ENCODE assay signal across 8 mouse cellular contexts in genomic region chr7:37769526-37770399, GRCm38 (mm10). TPM values are rescaled to one million over a fixed set of nuclear protein-coding genes. Genes with fewer than 3 reads are reported as not detected.
DNase-seq lines count a peak whose midpoint lies in the region; ATAC-seq and TF ChIP-seq lines count a peak whose summit lies in the region.

No protein-coding gene starts in this region.

- peaks cover 41% of the 10 kb centered on the region for H3K4me1 ChIP-seq in lung, embryonic 15.5 days
- no peaks in the 10 kb centered on the region; the same call in 1 of the 2 replicates for H3K4me1 ChIP-seq in brown adipose tissue, adult 24 weeks (ENCODE audit: control insufficient read depth, insufficient read depth, insufficient read length, low read length)
- H3K4me1 ChIP-seq in forebrain, embryonic 10.5 days = peaks cover 92% of the 10 kb centered on the region
- H3K4me1 ChIP-seq in intestine, embryonic 15.5 days (replicated peaks) = peaks cover 20% of the 10 kb centered on the region
- peaks cover 8% of the 10 kb centered on the region; the same call in 1 of the 2 replicates for H3K4me1 ChIP-seq in midbrain, postnatal 0 days (ENCODE audit: insufficient read depth, low read length)

- no peaks in the 10 kb centered on the region for H3K9me3 ChIP-seq in lung, embryonic 15.5 days
- no peaks in the 10 kb centered on the region for H3K9me3 ChIP-seq in forebrain, embryonic 10.5 days
- no peaks in the 10 kb centered on the region for H3K9me3 ChIP-seq in intestine, embryonic 15.5 days
- no peaks in the 10 kb centered on the region for H3K9me3 ChIP-seq in midbrain, postnatal 0 days (ENCODE audit: low read length)

- DNase-seq in lung, postnatal 25 days (ENCODE audit: low spot score) = no peak
- peak; percentile 65 for DNase-seq in forebrain, embryonic 10.5 days (ENCODE audit: extremely low spot score, low spot score)
- peak; percentile 49 for DNase-seq in midbrain, postnatal 0 days (ENCODE audit: low spot score)
- DNase-seq in c-Kit-positive CD71-positive TER-119-positive erythroid progenitor cells, embryonic 14.5 days (ENCODE audit: low spot score) = no peak
- DNase-seq in spleen, postnatal 4 days (ENCODE audit: low spot score in 2 of 2) = no peak

- H3K27me3 ChIP-seq in lung, embryonic 15.5 days = peaks cover 87% of the 10 kb centered on the region
- H3K27me3 ChIP-seq in forebrain, embryonic 10.5 days (ENCODE audit: poor library complexity, severe bottlenecking) = peaks cover 76% of the 10 kb centered on the region
- H3K27me3 ChIP-seq in intestine, embryonic 15.5 days (replicated peaks) = peaks cover 64% of the 10 kb centered on the region
- H3K27me3 ChIP-seq in midbrain, postnatal 0 days (ENCODE audit: insufficient read depth, low read length) = no peaks in the 10 kb centered on the region

- H3K36me3 ChIP-seq in lung, embryonic 15.5 days = no peaks in the 10 kb centered on the region
- no peaks in the 10 kb centered on the region for H3K36me3 ChIP-seq in forebrain, embryonic 10.5 days (replicated peaks)
- H3K36me3 ChIP-seq in intestine, embryonic 15.5 days = no peaks in the 10 kb centered on the region
- H3K36me3 ChIP-seq in midbrain, postnatal 0 days (ENCODE audit: insufficient read depth, low read length) = no peaks in the 10 kb centered on the region

- ATAC-seq in lung, embryonic 15.5 days (ENCODE audit: borderline replicate concordance, extremely low read depth, low FRiP score, low TSS enrichment) = no peak
- no peak; the same call in 1 of the 2 replicates for ATAC-seq in intestine, embryonic 15.5 days
- ATAC-seq in midbrain, postnatal 0 days (ENCODE audit: low FRiP score) = no peak; the same call in 1 of the 2 replicates

- no peak for TF ChIP-seq CTCF in midbrain, postnatal 0 days (IDR thresholded peaks at IDR 0.05)

- WGBS in lung, embryonic 15.5 days = under 1% methylated on average over 53 of the region's 53 CpGs
- 0% methylated on average over 53 of the region's 53 CpGs for WGBS in forebrain, embryonic 10.5 days
- under 1% methylated on average over 52 of the region's 53 CpGs for WGBS in intestine, embryonic 15.5 days
- WGBS in midbrain, postnatal 0 days = under 1% methylated on average over 52 of the region's 53 CpGs

- peak overlapping the region; percentile 58; the same call in 1 of the 2 replicates for H3K27ac ChIP-seq in lung, embryonic 15.5 days
- no peak overlapping the region for H3K27ac ChIP-seq in brown adipose tissue, adult 24 weeks (replicated peaks; ENCODE audit: low read depth, low read length)
- peak overlapping the region; percentile 97 for H3K27ac ChIP-seq in forebrain, embryonic 10.5 days
- H3K27ac ChIP-seq in intestine, embryonic 15.5 days = peak overlapping the region; percentile 71
- H3K27ac ChIP-seq in midbrain, postnatal 0 days (ENCODE audit: low read depth, low read length) = peak overlapping the region; percentile 59

- H3K9ac ChIP-seq in lung, embryonic 15.5 days = peak overlapping the region; percentile 42
- H3K9ac ChIP-seq in intestine, embryonic 15.5 days = peak overlapping the region; percentile 49
- H3K9ac ChIP-seq in midbrain, postnatal 0 days (replicated peaks; ENCODE audit: low read length, poor library complexity, severe bottlenecking) = peak overlapping the region; percentile 59

- H3K4me2 ChIP-seq in lung, embryonic 15.5 days = peak overlapping the region; percentile 99
- H3K4me2 ChIP-seq in intestine, embryonic 15.5 days (replicated peaks) = peak overlapping the region; percentile 97
- peak overlapping the region; percentile 98 for H3K4me2 ChIP-seq in midbrain, postnatal 0 days (ENCODE audit: low read depth, low read length, poor library complexity, severe bottlenecking)

- peak overlapping the region; percentile 60 for H3K4me3 ChIP-seq in lung, embryonic 15.5 days
- H3K4me3 ChIP-seq in brown adipose tissue, adult 24 weeks (ENCODE audit: insufficient read depth, low read depth, low read length) = peak overlapping the region; percentile 7; the same call in 1 of the 2 replicates
- H3K4me3 ChIP-seq in forebrain, embryonic 10.5 days = peak overlapping the region; percentile 77
- H3K4me3 ChIP-seq in intestine, embryonic 15.5 days (replicated peaks) = peak overlapping the region; percentile 53
- peak overlapping the region; percentile 59 for H3K4me3 ChIP-seq in midbrain, postnatal 0 days (ENCODE audit: low read depth, low read length)

RNA-seq across cellular contexts. Expression of gene Zfp536, which starts 3.7 kb away (rescaled TPM):
- polyA plus RNA-seq in lung, embryonic 15.5 days (2015; fragmentation: Nextera tagmentation; extraction: Ambion mirVana) = 9.4 and 10.7 TPM in 2 replicates
- 0.54 TPM in 1 of 2 replicates, not detected in the other for polyA plus RNA-seq in brown adipose tissue, adult 24 weeks (2012; ENCODE audit: insufficient read depth, insufficient read length, missing spikeins)
- polyA plus RNA-seq in forebrain, embryonic 10.5 days (2016; fragmentation: Nextera tagmentation; extraction: Ambion mirVana) = 30.5 and 31.5 TPM in 2 replicates
- polyA plus RNA-seq in intestine, embryonic 15.5 days (2015; fragmentation: Nextera tagmentation; extraction: Ambion mirVana) = 9.4 and 10.0 TPM in 2 replicates
- total RNA-seq in midbrain, postnatal 0 days (2014; rRNA removed) = 43.1 and 48.2 TPM in 2 replicates
- 14.7 and 16.4 TPM in 2 replicates for polyA plus RNA-seq in midbrain, postnatal 0 days (2015; fragmentation: Nextera tagmentation; extraction: Ambion mirVana)

Comparison
In these comparisons a context has a peak if more than half of its experiments do, and no peak if none do; other contexts are left out.
1. H3K4me3 ChIP-seq: peak in every context shown above with its lines; median percentile 77 in forebrain, embryonic 10.5 days; 60 in lung, embryonic 15.5 days; 59 in midbrain, postnatal 0 days; 53 in intestine, embryonic 15.5 days; 7 in brown adipose tissue, adult 24 weeks.
2. DNase-seq: peak in forebrain, embryonic 10.5 days (single experiment) and midbrain, postnatal 0 days (single experiment); none in lung, postnatal 25 days (single experiment), c-Kit-positive CD71-positive TER-119-positive erythroid progenitor cells, embryonic 14.5 days (single experiment) and spleen, postnatal 4 days (0 of 2).
3. Peak in every context shown above with its lines, with median percentiles within 50 percentile points of each other: H3K4me2 ChIP-seq and H3K9ac ChIP-seq.